Mouse (Mus musculus) cerebellum, adult 2 months (tissue): ENCODE results near the gene Gjd3. TPM values are rescaled to one million over a fixed set of nuclear protein-coding genes. Genes with fewer than 3 reads are reported as not detected.

Experiments
- DNase-seq, 2 experiments: peaks; one replicate each; pipeline ENCODE4 v3.0.0; 2021
- H3K27ac ChIP-seq: fragments of 200-500 bp; 2 replicates; pipeline ENCODE4 v1.5.1; 2012; ENCODE audit warnings: low read length, control low read depth, inconsistent platforms; ENCODE audit not compliant: insufficient read depth
- H3K27me3 ChIP-seq: fragments of 200-500 bp; 2 replicates; pipeline ENCODE4 v1.6.1; 2012; ENCODE audit warnings: inconsistent platforms, mild to moderate bottlenecking, low read length, moderate library complexity; ENCODE audit not compliant: control insufficient read depth, insufficient read depth
- H3K4me1 ChIP-seq: fragments of 200-500 bp; 2 replicates; pipeline ENCODE4 v1.6.1; 2011; ENCODE audit warnings: low read length; ENCODE audit not compliant: control insufficient read depth, insufficient read depth
- H3K4me3 ChIP-seq: fragments of 200-500 bp; replicated peaks from 2 replicates; pipeline ENCODE3; 2011; ENCODE audit warnings: mild to moderate bottlenecking, low read depth, low read length, control low read depth; ENCODE audit not compliant: insufficient read depth
- CTCF ChIP-seq: fragments of 200-500 bp; IDR thresholded peaks from 2 replicates; pipeline ENCODE4 v1.5.1; 2011; ENCODE audit warnings: low read depth, mild to moderate bottlenecking, control low read depth, low read length, moderate library complexity, borderline replicate concordance; ENCODE audit not compliant: insufficient read depth
- POLR2A ChIP-seq: fragments of 200-500 bp; IDR thresholded peaks from 2 replicates; pipeline ENCODE4 v1.6.1; 2011; ENCODE audit warnings: low read length, control low read depth, borderline replicate concordance; ENCODE audit not compliant: insufficient read depth
- WGBS: fragments of 180-500 bp; shearing (Covaris S2); methylation state at CpG from one replicate; pipeline ENCODE4 v1.1.7; 2018; 5-methylcytosine and 5-hydroxymethylcytosine counted together
- polyA plus RNA-seq: library from polyadenylated mRNA; depleted of rRNA; stranded (reverse); fragments of >200 nt; gene quantifications from 2 replicates; pipeline ENCODE4 v1.2.3, GENCODE M21; 2012

Gjd3 gene
- polyA plus RNA-seq, 1 experiment: 2.1 TPM

DNA sequence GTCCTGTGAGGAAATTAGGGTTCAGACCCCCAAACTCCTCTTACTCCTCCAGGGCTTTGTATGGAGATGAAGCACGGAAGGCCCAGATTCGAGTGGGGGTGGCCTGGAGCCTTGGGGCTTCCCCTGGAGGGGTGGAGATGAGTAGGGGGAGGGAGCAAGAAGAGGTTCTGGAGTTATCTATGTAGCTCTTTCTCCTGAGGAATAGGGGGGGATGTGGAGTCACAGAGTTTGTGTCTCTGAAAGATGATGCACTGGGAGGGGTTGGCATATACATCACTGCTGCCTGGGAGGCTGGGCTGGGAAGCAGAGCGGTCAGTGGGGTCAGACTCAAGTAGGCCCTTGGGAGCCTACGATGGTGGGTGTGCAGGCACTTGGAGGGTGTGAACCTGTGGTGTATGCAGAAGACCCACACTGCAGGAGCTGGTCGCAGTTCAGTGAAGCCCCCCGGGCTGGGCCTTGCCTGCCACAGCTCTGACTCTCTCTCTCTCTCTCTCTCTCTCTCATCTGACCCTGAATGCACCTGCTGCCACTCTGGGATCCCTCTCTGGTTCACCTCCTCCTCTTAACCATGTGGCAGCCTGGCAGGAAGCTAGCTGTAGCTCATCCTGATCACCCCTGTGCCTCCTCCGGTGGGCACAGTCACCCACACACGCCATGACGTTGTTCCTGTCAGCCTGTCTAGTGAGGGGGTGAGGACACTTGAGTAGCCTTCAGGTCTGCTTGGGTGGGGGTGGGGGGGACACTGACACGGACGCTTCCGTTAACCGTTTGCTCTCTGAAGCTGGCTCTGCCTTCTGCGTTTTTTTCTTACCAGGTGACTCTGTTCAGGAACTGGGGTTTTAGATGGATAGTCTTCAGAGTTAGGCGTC is 43.5 kb downstream of the Gjd3 start:
- Histone ChIP-seq H3K4me1 (peaks cover 71% of the 10 kb centered on the region), H3K4me3 (peak overlapping the region; percentile 0), H3K27ac (no peak overlapping the region), H3K27me3 (no peaks in the 10 kb centered on the region)
- WGBS: 30% methylated on average over 15 of the region's 15 CpGs
- peak in 1 of 2 experiments; percentile 45 for DNase-seq
- TF ChIP-seq POLR2A (no peak), CTCF (no peak)

DNA sequence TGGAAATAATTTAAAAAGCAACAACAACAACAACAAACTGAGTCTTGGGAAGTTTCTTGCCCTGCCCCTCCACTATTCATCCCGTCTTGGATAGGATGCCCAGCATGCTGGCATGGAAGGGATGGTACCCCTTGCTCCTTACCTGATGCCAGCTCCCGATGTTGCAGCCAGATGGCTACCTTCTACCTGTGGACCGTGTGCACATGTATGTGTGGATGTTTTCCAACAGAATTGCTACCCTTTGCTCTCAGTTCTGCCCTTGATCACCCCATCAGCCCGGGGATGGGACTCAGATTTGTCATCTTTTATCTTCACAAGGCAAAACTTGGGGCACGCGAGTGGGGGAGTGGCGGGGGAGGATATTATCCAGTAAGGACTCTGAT is 44.1 kb downstream of the Gjd3 start:
- peak in 1 of 2 experiments; percentile 43 for DNase-seq
- peaks cover 71% of the 10 kb centered on the region for H3K4me1 ChIP-seq
- no peak overlapping the region for H3K27ac ChIP-seq
- H3K4me3 ChIP-seq: peak overlapping the region; percentile 65
- H3K27me3 ChIP-seq: no peaks in the 10 kb centered on the region
- WGBS: 49% methylated on average over 7 of the region's 7 CpGs
- TF ChIP-seq CTCF: no peak
- no peak for TF ChIP-seq POLR2A

DNA sequence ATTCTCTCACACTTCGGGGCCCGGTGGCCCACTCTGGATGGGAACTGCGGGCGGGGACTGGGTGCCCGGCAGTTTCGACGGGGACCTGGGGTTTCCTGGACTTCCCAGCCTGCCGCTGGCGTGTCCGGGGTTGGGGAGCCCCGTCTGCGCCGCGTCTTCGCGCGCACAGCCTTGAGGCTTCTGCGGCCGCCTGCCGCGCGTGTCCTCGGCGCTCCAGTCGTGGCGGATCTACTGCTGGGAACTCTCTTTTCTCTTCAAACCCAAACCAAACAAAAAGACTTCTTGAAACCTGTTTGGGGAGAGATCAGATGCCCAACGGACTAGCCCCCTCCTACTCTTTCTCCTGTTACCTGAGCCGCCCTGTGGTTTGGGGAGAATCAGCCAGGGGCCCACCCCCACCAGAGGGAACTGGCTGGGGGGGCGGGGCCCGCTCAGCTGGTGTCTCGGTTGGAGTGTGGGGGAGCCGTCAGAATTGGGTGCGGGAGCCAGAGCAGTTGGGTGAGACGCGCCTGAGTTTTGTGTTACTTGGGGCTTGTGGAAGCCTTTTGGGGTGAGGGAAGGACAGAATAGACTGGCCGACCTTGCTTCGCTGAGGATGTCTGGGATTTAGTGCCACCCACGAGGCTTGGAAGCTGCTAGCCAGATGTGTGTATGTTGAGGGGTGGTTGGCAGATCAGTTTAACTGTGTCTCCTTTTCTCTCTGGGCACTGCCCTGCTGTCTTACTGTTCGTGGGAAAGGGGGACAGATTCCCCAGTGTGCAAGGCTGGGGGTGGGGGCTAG is 44.7 kb downstream of the Gjd3 start:
- Histone ChIP-seq H3K4me1 (peaks cover 71% of the 10 kb centered on the region), H3K27ac (no peak overlapping the region), H3K4me3 (peak overlapping the region; percentile 65), H3K27me3 (no peaks in the 10 kb centered on the region)
- TF ChIP-seq POLR2A: no peak
- no peak for TF ChIP-seq CTCF
- peak in 1 of 2 experiments; percentile 61 for DNase-seq
- WGBS: 4% methylated on average over 39 of the region's 39 CpGs

DNA sequence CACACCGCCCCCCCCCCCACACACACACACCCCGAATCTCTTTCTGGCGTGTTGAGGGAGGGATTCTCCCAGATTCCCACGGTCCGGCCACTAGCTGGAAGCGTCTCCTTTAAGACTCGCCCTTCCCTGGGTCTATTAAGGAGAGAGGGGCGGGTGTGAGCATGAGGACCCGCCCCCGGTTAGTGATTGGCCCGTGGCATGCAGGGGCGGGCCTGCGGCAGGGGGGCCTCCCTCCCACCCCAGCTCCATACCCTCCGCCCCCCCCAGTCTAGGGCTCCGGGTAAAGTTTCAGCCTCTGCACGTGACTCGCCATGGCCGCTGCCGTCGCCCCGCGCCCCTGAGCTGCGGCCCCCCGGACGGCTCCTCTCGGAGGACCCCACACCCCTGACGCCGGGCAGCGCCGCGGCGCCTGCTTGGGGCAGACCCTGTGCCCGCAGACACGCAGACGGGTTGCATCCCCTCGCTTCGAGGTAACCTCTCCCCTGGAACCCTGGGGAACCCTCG is 45.4 kb downstream of the Gjd3 start:
- peaks cover 72% of the 10 kb centered on the region for H3K4me1 ChIP-seq
- H3K4me3 ChIP-seq: peak overlapping the region; percentile 65
- peak; percentile 70 to 84 for DNase-seq
- WGBS: 1% methylated on average over 38 of the region's 38 CpGs
- peak overlapping the region; percentile 12 for H3K27ac ChIP-seq
- TF ChIP-seq CTCF: no peak
- 0 out of 2 replicates have a peak, but pooled peaks have one; percentile 11 for TF ChIP-seq POLR2A
- no peaks in the 10 kb centered on the region for H3K27me3 ChIP-seq

DNA sequence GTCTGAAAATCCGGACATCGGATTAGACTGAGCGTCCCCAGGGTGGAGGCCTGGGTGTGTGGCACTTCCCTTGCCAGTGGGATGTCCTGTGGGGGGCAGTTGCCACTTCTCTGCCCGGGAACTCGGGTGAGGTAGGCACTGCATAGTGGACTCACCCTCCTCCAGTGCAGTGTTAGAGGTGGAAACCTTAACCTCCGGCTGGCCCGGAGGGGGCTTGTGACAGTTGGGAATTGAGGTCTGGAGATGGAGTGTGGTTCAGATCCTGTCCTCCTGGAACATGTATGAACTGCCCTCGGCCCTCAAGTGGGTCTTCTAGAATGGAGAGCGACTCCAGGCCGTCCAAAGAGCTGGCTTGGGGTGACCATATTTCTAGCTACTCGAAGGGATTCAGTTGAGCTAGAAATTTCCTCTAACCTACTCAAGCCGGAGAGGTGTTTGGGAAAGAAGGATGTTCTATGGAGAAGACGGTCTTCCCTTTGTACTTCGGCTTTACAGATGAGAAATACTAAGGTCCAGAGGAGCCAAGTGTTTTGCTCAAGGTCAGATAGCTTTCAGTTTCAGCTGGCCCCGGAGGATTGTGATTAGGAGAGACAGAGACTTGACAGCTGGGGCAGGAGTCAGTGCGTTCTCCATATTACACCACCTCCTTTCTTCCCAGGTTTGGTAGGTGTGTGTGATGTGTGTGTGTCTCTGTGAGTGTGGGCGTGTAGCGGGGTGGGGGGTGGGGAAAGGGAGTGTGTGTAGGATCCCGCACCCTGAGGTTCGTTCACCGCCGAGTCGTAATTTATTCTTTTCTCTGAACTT is 46.0 kb downstream of the Gjd3 start:
- TF ChIP-seq POLR2A (no peak), CTCF (no peak)
- Histone ChIP-seq H3K4me3 (peak overlapping the region; percentile 65), H3K4me1 (peaks cover 72% of the 10 kb centered on the region), H3K27me3 (no peaks in the 10 kb centered on the region), H3K27ac (peak overlapping the region; percentile 12)
- peak in 1 of 2 experiments; percentile 35 for DNase-seq
- WGBS: 26% methylated on average over 23 of the region's 23 CpGs

DNA sequence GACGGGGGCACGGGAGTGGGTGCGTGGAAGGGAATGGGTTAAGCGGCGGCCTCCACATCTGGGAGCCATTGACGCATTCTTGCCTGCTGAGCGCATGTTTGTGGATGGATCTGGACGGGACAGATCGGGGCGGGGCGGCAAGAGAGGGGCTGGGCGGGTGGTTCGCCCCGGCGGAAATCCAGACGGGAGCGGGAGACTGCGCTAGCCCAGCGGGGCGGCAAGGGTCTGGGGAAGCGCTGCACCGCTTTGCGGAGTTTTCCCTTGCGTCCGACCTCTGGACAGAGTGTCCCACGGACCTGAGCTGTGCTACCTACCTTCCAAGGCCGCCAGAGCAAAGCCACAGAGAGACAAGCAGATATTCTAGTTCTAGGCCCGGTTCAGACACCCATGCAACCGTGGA is 46.6 kb downstream of the Gjd3 start:
- Histone ChIP-seq H3K27me3 (no peaks in the 10 kb centered on the region), H3K4me3 (no peak overlapping the region), H3K27ac (no peak overlapping the region), H3K4me1 (peaks cover 73% of the 10 kb centered on the region)
- no peak for TF ChIP-seq POLR2A
- TF ChIP-seq CTCF: no peak
- 52% methylated on average over 29 of the region's 29 CpGs for WGBS
- peak in 1 of 2 experiments; percentile 31 for DNase-seq

DNA sequence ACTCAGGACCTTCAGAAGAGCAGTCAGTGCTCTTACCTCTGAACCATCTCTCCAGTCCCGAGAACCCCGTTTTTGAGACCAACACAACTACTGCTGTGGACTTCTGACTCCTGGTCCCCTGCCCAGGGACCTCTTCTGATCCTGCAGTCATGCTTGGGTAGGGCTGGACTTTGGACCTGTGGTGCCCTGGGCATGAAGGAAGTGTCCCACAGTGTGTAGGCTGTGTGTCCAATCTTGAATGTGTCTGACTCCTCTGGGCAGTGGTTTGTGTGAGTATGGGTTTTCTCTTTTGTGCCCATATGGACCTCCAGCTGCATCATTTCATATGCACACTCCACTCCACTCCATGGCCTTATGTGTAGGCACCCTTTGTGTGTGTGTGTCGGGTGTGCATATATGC is 47.7 kb downstream of the Gjd3 start:
- Histone ChIP-seq H3K4me3 (no peak overlapping the region), H3K27ac (no peak overlapping the region), H3K4me1 (peaks cover 74% of the 10 kb centered on the region), H3K27me3 (no peaks in the 10 kb centered on the region)
- peak in 1 of 2 experiments; percentile 19 for DNase-seq
- TF ChIP-seq CTCF: no peak
- no peak for TF ChIP-seq POLR2A
- 93% methylated on average over 3 of the region's 3 CpGs for WGBS
